Mouse (Mus musculus) spleen, postnatal 0 days (tissue): Measurements from ENCODE around the gene Atg16l1. TPM values are rescaled to one million over a fixed set of nuclear protein-coding genes. Genes with fewer than 3 reads are reported as not detected.

Source experiments
- polyA plus RNA-seq: library from polyadenylated mRNA; unstranded; fragments of >200 nt; fragmentation: Nextera tagmentation; extraction: Ambion mirVana; gene quantifications from 2 replicates; pipeline ENCODE4 v1.2.1, GENCODE M21; 2015

The Atg16l1 gene
- 14.9 and 16.1 TPM in 2 replicates for polyA plus RNA-seq

DNA sequence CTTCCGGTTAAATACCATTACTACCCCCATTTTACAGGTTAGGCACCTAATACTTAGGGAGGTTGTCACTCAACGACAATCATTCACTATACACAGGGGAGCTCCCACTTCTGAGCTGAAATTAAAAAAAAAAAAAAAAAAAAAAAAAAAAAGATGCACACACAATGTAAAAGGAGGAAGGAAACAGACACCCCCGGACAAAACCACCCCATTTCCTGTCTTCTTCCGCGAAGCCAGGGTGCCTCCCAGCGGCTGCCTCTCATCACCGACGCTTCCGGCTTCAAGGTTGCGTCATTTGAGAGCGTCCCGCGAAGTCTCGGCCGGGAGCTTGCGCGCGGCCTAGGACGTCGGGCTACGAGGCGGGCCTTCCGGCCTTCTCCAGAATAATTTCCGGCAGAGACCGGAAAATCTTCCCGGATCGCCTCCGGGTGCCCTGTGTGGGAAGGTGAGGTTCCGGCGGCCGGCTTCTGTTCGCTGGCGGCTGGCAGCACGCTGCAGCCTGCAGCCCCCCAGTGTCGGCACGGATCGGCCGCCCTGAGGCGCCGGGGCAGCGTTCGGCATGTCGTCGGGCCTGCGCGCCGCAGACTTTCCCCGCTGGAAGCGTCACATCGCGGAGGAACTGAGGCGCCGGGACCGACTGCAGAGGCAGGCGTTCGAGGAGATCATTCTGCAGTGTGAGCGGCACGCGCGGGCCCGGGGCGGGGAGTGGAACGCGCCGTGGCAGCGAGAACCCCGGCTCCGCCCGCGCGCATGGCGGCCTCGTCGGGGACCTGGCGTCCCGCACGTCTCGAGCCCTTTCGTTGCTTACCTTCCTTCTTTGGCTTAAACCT lies at the start of gene Atg16l1:
Gene Atg16l1, plus strand, starts transcription at position 230 of the 830 bp plus-strand sequence.

DNA sequence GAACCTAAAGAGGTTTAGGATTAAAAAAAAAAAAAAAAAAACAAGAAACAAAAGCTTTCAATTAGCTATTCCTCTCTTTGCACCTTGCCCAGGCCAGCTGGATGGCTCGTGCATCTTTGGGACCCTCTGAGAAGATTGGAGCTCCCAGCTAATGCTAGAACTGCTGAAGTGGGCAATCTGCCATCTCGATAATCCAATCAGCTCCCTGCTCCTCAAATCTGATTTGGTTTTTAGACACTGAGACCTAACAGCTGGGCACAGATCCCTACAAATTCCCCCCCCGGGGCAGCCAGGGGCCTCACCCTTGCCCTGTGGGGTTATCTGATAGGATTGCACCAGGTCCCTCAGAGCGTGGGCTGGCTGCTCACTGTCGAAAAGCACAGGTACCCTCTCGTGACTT lies 47.9 kb downstream of the Atg16l1 start, which contains the start of gene Sag:
Gene Sag, plus strand, starts transcription at position 105 of the 400 bp plus-strand sequence.

Other genes starting within 250 kb of the Atg16l1 start
- gene Neu2, start 246.0 kb upstream of the Atg16l1 start, polyA plus RNA-seq: not detected in 2 replicates
- 0.12 and 0.34 TPM in 2 replicates for gene Ngef, start 182.0 kb upstream of the Atg16l1 start, polyA plus RNA-seq
- 30.9 and 36.0 TPM in 2 replicates for gene Inpp5d, start 135.6 kb upstream of the Atg16l1 start, polyA plus RNA-seq
- 1.1 and 1.2 TPM in 2 replicates for gene Sag, start 47.8 kb downstream of the Atg16l1 start, polyA plus RNA-seq
- 13.5 and 17.5 TPM in 2 replicates for gene Dgkd, start 97.4 kb downstream of the Atg16l1 start, polyA plus RNA-seq